Mouse (Mus musculus) ES-E14 (cell line): ENCODE measurements at regions not wholly inside any gene's neighbourhood (a gene's known extent, or its start where the extent isn't known, plus 50 kb on each side); places are given as distances from the start of the nearest gene placed in this dataset.

Experiments used
- CHD2 ChIP-seq: IDR thresholded peaks from 2 replicates; pipeline ENCODE4 v1.6.1; 2014; ENCODE audit warnings: mild to moderate bottlenecking, low read depth, low read length, inconsistent platforms
- HCFC1 ChIP-seq: IDR thresholded peaks from 2 replicates; pipeline ENCODE4 v1.6.1; 2012; ENCODE audit warnings: low read length, inconsistent platforms, borderline replicate concordance; ENCODE audit not compliant: insufficient read depth
- ZNF384 ChIP-seq: IDR thresholded peaks from 2 replicates; pipeline ENCODE4 v1.6.1; 2012; ENCODE audit warnings: low read depth, low read length, inconsistent platforms

- TF ChIP-seq ZNF384 (no peak), HCFC1 (no peak), CHD2 (no peak)
Observed at GRCm38 (mm10) chr14:58626506-58627256, 516.0 kb downstream of the 1700129C05Rik start.
